Mouse (Mus musculus): ENCODE measurements around the gene Gm7029. TPM values are rescaled to one million over a fixed set of nuclear protein-coding genes. Genes with fewer than 3 reads are reported as not detected.
"Not testable (repeated sequence)": the region's sequence is repeated elsewhere in the genome, so short reads cannot be mapped to it uniquely, and the experiment has no call there.

Gene Gm7029
- not detected for polyA plus RNA-seq (2017; shearing (Covaris generic))

DNA sequence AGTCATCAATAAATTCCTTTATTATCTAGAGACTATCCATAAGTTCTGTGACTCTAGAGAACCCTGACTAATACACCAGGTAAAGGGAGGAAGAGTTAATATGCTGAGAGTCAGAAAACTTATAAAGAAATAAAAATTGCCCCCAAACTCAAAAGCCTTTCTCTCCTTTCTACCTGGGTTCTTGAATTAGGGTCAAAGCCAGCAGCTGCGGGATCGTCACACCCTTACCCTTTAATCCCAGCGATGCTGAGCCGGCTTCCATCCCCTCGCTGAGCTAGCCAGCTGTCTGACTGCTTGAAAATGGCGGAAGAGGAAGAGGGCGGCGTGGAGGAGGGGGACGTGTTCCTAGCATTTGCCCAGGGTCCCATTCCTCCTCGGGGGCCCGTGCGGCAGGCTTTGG is at the start of gene Gm7029:
TSS of gene Gm7029 (plus strand) at position 301 of the 400 bp plus-strand sequence.
- not testable (repeated sequence) for ATAC-seq

DNA sequence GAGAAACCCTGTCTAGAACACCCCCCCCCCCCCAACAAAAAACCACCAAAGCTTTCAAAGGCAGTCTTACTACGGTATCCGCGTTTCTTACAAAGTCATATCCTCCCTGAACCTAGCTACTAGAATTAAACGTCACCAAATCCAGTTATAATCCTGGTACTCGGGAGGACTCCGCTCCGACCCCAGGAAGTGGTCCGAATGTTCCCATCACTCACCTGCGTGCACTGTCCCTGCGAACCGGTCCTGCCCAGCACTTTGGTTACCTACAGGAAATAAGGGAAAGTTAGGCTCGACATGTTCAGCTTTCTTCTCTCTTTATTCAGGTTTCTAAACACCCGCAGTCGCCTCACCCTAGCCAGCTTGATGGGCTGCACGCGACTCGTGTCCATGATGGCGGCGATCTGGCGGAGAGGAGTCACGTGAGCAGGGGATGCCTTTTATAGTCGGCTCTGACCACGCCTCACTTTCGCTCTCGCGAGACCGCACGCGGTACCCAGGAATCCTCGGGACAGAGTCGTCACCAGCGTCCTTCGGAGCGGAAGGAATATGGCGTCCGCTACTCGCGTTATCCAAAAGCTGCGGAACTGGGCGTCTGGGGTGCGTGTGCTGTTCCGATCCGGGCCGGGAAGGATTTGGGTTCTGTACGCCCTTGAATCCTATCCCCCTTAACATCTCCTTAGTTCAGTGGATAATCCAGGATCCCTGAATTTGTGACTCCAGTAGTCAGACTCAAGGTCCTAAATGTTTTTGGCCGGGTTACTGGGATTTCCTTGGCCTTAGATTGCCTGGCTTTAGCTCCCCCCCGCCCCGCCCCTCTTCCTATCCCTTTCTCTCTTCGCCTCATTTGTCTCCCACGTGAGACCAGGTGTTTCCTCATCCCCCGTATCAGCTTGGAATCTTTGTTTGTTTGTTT is 49.3 kb upstream of the Gm7029 start, which contains the start of the genes Rps28 and Ndufa7:
TSS of gene Rps28 (minus strand) at position 479 of the 913 bp plus-strand sequence.
TSS of gene Ndufa7 (plus strand) at position 489 of the 913 bp plus-strand sequence.
- peak; percentile 91 for ATAC-seq

DNA sequence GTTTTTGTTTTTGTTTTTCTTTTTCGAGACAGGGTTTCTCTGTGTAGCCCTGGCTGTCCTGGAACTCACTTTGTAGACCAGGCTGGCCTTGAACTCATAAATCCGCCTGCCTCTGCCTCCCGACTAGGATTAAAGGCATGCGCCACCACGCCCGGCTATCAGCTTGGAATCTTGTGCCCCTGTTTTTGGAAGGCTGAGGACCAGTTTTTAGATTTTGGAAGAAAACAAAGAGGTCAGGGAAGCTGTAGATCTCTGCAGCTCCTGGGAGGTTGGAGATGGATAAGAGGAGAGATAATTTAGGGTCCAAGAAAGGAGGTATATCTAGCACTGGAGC is 48.7 kb upstream of the Gm7029 start:
- ATAC-seq = not testable (repeated sequence)

DNA sequence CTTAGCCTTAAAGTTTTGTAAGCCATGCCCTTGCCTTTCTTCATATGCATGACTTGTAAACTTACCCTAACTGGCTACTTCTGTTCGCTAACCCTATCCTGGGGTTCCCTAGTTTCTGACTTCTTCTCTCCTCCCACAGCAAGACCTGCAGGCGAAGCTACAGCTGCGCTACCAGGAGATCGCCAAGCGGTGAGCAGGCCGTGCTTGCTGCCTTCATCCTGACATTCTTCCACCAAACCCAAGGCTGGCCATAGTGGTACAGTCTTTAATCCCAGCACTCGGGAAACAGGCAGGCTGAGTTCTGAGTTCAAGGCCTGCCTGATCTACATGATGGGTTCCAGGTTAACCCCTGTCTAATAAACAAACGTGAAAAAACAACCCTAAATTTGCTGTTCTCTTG is 48.2 kb upstream of the Gm7029 start:
- ATAC-seq = no peak

DNA sequence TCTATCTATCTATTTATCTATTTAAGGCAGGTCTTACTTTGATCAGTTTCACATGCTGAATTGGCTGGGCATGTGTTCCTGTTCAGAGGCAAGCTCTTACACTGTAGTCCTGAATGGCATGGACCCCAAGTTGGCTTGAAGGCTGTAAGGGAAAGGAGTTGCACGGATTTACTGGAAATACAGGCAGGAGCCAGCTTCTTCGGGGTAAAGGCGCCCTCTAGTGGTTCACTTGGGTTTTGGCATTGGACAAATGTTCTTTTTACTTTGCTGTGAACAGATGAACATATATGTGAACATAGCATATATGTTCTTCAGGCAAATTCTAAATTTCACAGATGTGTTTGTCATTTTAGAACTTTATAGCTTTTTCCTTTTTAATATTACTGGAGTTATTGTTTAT is 46.8 kb upstream of the Gm7029 start:
- ATAC-seq = peak; percentile 21

DNA sequence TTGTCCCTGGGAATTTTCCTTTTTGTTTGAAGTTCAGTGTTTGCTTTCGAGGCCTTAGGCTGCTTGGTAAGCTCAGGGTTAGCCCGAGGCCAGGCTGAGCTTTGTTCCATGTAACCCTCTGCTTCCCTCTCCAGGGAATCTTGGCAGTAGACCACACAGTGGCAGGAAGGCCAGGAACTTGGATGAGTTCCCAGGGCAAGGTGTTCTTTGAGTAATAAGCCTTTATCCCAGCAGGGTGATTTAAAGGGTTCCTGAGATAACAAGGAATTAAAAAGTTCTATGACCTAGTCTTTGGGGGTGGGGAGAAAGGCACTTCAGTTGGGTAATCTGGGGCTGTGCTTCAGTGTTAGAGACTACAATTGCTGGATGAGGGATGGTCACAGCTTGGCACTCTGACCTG is 44.7 kb upstream of the Gm7029 start:
- no peak for ATAC-seq

DNA sequence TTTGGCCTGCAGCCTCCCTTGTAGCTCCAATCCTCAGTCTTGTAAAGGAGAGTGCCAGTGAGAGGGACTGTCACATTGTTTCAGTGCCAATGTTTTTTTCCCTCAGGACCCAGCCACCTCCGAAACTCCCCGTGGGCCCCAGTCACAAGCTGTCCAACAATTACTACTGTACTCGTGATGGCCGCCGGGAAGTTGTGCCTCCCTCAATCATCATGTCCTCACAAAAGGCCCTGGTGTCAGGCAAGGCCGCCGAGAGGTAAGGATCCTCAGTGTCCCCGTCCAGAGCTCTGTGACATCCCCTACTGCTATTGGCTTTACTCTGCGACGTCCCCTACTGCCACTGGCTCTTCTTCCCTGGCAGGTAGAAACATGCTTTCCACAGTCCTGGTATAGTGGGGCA is 44.1 kb upstream of the Gm7029 start:
- ATAC-seq = no peak

DNA sequence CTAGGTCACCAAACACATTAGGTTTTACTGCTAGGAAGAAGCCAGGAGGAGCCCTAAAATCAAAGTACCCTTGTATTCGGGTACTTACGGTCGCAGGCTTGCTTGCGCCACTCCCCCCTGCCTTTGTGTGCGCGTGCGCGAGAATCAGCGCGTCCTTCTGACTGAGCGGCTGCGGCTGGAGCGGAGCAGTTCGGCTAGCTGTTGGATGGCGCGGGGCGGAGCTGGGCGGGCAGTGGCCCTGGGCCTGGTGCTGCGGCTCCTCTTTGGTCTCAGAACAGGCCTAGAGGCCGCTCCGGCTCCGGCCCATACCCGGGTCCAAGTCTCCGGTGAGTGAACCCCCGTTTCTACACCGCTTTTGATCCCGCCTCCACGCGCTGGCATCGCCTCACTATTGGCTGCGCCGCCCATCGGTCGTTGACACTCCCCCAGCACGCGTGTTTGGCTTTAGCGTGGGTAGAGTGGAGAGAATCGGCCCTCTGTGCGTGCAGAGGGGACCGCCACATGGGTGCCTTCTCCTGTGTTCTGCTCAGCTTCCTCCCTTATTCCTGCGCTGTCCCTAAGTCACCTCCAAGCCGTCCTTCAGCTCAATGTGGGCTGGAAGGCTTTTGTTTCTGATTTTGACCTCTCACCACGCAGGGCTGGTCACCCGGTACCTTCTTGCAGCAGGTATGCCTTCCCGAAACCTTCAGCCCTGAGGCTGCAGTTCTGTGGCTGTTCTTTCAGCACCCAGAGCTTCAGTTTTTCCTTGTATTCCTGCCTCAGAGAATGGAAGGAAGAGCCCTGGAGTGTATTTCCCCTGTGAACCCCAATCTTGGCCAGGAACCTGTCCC is 30.5 kb upstream of the Gm7029 start, which contains the start of gene Cd320:
TSS of gene Cd320 (plus strand) at position 126 of the 830 bp plus-strand sequence.
- peak; percentile 85 for ATAC-seq

DNA sequence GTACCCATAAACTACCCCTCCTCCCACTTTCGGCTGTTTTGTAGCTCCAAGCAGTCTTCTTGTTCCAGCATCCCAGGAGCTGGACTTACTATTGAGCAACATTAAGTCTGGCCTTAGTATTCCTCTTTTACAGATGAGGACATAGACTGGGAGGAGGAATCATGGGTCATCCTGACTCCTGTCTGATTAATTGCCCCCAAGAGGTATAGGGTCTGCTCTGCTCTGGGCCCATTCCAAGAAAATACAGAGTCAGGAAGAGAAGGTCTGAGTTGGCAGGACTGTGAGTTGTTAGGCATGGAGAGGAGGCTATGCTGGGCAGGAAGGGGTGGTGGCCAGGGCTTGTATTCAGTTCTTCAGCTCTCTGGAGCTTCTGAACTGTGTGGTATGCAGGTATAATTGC is 29.4 kb upstream of the Gm7029 start:
- no peak for ATAC-seq

DNA sequence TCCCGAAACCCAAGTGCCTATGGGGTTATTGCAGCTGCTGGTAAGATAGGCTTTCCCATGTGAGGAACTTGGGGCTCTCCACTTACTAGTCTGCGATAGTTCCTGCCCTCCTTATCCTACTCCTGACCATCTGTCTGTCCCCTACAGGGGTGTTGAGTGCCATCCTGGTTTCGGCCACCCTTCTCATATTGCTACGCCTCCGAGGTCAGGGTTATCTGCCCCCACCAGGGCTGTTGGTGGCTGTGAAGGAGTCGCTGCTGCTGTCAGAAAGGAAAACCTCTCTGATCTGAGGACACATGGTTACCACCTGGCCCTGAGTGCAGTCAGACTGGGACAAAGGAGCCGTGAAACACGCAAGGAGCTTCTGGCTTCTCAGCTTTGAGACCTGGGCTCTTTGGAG is 25.5 kb upstream of the Gm7029 start:
- ATAC-seq = no peak

DNA sequence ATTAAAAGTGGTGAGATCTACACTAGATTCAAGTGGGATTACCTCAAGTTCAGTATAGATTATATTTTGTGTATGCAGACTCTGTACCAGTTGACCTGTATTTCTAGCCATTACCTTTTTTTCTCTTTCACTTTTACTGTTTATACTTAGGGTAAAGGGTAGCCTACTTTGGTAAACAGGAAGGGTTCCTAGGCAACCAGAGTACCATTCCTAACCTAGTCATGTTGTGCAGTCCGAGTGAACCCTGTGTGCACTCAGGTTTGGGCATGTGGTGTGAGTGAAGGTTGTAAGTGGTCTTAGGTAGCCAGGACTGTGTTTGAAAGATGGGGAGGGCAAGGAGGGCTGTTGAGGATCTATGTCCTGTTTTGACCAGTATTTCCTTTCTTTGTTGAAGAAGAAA is 22.3 kb upstream of the Gm7029 start:
- peak; percentile 93 for ATAC-seq

DNA sequence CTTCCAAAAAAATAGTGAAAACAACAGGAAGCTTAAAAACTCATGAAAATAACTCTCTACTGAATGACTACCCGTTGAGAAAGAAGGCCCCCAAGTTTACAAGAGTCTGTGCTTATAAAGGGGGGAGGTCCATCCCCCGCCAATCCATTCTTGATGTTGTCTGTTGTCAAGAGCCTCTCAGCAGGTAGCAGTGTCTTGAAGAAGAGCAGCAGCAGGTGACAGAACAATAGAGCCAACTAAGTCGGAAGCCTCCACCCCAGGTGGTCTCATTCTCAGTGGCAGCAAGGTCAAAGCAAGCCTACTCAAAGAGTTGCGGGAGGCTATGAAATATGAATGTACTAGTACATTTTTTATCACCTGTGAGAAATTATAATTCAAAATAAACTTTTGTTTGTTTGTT is 15.8 kb upstream of the Gm7029 start:
- no peak for ATAC-seq

DNA sequence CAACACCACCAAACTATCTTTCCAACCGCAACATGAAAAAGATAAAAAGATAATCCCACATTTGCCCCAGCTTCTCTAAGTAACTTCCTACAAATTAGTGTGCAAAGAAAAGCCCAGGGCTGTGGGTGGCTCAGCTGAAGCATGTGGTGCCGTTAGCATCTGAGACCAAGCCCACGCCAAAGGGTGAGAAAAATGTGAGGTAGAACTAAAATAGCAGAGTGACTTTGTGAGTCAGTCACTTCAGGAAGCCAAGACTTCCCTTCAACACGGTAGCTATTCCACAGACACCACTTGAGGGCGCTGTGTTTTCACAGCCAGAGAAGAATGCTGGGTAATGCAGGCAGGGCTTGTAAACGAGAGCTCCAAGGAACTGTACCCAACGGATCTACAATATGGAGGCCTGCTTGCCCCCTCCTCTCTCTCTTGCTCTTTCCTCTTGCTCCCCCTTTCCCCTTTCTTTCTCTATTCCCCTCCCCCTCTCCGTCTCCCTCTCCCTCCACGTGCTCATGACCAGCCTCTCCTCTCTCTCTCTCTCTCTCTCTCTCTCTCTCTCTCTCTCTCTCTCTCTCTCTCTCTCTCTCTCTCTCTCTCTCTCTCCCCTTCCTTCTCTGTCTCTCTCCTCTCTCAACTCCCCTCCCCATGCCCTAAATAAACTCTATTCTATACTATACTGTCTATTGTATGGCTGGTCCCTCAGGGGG is 8.2 kb upstream of the Gm7029 start:
- ATAC-seq = peak; percentile 90

DNA sequence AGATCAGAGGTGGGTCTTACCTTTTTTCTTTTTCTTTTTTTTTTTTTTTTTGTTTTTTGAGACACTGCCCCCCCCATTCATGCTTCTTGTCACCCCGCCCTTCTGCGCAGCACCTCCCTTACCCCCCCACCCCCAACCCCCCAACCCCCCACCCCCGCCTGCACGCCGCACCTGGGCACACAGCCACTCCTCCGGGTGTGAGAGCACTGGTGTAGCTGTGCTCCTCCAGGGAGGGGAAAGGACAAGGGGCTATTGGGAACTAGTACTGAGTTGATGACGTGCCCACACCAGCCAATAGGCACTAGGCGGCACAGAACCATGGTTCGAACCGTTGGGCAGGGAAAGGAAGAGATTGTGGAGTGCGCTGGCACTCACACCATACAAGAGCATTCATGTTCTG is 774 bp downstream of the Gm7029 start:
- ATAC-seq = no peak

DNA sequence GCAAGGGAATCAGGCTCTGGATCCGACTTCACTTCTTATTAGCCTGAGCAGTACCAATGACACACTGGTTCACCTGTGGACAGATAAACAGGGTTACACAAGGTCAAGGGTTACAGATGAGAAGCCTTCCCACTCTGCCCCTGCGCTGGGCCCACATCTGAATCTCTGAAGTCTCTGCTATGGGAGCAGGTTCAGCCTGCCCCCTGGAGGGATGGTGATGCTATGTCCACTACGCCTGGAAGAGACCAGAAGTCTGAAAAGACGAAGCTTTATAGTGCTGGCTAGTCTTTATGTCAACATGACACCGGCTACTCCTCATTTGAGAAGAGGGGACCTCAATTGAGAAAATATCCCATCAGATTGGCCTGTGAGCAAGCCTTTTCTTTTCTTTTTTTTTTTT is 2.2 kb downstream of the Gm7029 start:
- ATAC-seq = not testable (repeated sequence)

DNA sequence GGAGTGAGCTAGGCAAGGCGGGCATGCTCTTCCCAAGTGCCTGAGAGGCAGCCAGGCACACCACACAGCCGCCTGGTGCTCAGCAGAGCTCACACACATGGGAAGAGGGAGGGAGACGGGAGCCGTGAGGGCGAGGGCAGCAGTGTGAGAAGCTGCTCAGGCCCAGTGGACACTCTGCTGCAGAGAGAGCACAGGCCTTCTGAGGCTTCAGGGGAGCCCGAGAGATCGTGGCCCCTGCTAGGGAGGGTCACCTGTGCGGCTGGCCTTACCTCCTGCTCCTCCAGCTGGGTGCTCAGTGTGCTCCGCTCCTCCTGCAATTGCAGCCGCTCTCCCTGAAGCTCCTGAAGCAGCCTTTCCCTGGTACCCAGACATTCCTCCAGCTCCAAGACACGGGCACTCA is 10.7 kb downstream of the Gm7029 start:
- ATAC-seq = not testable (repeated sequence)

DNA sequence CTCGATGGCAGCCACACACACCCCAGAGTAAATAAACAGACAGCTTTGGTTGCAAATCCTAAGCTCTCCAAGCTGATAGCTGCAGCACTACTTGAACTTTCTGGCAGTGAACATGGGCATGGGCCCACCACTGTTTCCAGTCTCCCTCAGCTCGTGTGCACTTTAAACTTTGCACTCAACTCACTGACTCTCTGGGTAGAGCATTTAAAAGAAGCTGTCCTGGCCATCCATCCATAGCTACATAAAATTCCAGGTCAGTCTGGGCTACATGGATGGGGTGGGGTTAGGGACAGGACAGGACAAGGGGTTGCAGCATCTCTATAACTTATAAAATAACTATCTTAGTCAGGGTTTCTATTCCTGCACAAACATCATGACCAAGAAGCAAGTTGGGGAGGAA is 14.2 kb downstream of the Gm7029 start:
- ATAC-seq = not testable (repeated sequence)

DNA sequence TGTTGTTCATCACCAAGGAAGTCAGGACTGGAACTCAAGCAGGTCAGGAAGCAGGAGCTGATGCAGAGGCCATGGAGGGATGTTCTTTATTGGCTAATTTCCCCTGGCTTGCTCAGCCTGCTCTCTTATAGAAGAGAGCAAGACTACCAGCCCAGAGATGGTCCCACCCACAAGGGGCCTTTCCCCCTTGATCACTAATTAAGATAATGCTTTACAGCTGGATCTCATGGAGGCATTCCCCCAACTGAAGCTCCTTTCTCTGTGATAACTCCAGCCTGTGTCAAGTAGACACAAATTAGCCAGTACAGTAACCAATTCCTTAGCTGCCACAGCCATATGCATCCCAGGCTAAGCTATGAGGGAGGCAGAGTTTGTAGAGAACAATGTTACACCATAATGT is 14.6 kb downstream of the Gm7029 start:
- ATAC-seq = not testable (repeated sequence)

DNA sequence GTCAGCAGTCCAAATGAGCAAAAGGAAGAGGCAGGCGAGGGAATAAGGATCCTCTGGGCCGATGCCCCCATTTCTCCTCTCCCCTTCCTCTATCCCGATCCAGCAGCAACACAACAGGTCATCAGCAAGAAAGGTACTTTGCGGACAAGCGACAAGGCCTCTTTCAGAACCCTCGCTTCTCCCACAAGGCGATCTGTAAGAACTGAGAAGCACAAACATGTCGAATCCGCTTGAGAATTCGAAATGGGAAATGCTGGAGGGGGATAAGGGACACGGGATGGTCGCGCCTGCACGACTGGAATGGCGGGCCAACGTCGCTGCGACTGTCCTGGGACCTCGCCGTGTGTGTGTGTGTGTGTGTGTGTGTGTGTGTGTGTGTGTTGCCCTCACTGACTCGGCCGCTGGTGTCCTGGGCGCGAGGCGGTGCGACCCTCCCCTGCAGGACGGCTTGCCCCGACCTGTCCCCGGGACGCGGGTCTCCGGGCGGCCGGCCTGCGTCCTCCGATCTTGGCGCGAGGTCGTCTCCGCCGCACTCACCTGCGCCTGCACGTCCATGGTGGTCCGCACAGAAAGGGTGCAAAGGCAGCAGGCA is 16.4 kb downstream of the Gm7029 start:
- not testable (repeated sequence) for ATAC-seq

DNA sequence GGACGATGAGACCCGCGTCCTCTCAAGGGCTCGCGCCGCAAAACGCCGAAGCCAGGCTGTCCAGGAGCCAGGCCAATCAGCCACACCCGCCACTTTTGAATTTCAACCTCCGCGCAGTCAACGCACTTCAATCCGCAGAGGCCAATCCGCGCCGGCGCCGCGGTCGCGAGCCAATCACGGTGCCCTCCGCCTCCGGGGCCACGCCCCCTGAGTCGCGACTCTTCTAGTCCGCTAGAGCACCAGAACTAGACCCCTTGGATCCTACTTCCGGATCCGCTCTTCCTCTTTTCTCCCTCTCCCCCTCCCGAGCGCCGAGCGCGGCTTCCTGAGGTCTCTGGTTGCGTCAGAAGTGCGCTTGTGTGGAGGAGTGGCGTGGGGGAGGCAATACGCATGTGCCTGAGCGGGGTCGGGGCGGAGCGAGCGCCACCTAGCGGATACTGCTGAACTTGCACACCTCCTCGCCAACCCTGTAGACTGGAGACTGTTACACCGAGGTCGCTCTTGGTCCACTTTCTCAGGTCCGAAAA is 17.0 kb downstream of the Gm7029 start, which contains the start of gene Kifc1:
TSS of gene Kifc1 (minus strand) at position 129 of the 527 bp plus-strand sequence.
- peak; percentile 96 for ATAC-seq

DNA sequence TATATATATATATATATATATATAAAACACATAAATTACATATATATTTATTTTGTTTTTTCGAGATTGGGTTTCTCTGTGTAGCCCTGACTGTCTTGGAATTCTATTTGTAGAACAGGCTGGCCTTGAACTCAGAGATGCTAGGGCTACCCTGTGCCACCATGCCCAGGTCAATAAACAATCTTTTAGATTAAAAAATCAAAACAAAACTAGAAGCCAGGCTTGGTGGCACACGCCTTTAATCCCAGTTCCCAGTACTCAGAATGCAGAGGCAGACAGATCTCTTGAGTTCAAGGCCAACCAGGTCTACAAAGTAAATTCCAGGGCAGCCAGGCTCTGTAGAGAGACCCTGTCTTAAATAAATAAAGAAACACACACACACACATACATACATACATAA is 17.7 kb downstream of the Gm7029 start:
- no peak for ATAC-seq

DNA sequence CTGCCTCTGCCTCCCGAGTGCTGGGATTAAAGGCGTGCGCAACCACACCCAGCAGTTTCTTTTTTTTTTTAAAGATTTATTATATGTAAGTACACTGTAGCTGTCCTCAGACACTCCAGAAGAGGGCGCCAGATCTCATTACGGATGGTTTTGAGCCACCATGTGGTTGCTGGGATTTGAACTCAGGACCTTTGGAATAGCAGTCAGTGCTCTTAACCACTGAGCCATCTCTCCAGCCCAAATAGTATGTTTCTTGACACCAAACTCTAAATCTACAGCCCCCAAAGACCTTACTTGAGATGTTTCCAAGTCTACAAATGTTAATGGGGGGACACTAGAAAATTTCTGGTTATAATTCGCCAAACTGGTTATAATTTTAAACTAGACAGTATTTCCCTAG is 18.3 kb downstream of the Gm7029 start:
- not testable (repeated sequence) for ATAC-seq

All from activated CD4-positive, CD25-positive, alpha-beta regulatory T cell, adult 4 months (primary cell).